Mouse (Mus musculus): ENCODE data around the gene Secisbp2.

DNA sequence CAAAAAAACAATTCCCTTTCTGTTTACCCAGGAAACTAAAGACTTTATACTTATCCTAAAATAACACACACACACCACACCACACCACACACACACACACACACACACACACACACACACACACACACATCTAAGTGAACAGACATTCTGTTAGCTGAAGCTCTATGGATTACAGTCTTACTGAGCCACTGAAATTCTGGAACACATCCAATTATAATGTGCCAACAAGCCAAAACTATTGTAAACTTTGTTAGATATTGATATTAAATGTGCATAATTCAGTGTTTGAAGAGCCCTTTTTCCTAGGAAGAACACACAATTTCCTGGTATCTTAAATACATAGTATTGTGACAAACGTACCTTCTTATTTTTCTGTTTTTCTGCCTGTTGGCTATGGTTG lies 34.2 kb upstream of the Secisbp2 start:
- TF ChIP-seq POLR2A (IDR thresholded peaks at IDR 0.05; ENCODE audit: insufficient read length, low read depth): no peak
- TF ChIP-seq TCF12 (IDR thresholded peaks at IDR 0.05; ENCODE audit: insufficient read depth, poor library complexity, severe bottlenecking): no peak
- TF ChIP-seq E2F4 (IDR thresholded peaks at IDR 0.05; ENCODE audit: insufficient read depth): no peak
- TF ChIP-seq MAX (IDR thresholded peaks at IDR 0.05; ENCODE audit: low read depth): no peak
- no peak for TF ChIP-seq USF1 (IDR thresholded peaks at IDR 0.05; ENCODE audit: low read depth)
- TF ChIP-seq REST (IDR thresholded peaks at IDR 0.05; ENCODE audit: insufficient read depth, insufficient read length): no peak
- no peak for TF ChIP-seq TCF3 (IDR thresholded peaks at IDR 0.05; ENCODE audit: insufficient read length, low read depth)
- no peak for TF ChIP-seq POLR2AphosphoS2 (IDR thresholded peaks at IDR 0.05; ENCODE audit: insufficient read length, low read depth)
- TF ChIP-seq SRF (IDR thresholded peaks at IDR 0.05; ENCODE audit: control insufficient read depth, insufficient read length, low read depth): no peak
- TF ChIP-seq MYOD1 (IDR thresholded peaks at IDR 0.05; ENCODE audit: control insufficient read depth in 1 of 3, insufficient read length in 2 of 3, low read depth in 2 of 3): no peak
